Mouse (Mus musculus): ENCODE measurements around the gene Pitpnc1.

Gene Pitpnc1

DNA sequence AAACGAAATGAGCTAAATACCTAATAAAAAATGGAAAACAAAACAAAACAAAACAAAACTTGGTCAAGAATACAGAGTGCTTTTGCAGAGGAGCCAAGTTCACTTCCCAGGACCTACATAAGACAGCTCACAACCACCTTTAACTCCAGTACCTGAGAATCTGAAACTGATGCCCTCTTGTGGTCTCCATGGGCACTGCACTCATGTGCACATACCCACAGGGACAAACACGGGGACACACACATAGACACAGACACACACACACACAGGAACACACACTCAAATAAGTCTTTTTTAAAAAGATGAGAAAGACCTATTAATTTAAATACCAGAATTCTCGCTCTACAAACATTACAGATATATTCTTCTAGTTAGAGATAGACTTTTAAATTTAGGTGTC is 137.6 kb downstream of the Pitpnc1 start:
- no peak for DNase-seq (ENCODE audit: low spot score in 2 of 2)

DNA sequence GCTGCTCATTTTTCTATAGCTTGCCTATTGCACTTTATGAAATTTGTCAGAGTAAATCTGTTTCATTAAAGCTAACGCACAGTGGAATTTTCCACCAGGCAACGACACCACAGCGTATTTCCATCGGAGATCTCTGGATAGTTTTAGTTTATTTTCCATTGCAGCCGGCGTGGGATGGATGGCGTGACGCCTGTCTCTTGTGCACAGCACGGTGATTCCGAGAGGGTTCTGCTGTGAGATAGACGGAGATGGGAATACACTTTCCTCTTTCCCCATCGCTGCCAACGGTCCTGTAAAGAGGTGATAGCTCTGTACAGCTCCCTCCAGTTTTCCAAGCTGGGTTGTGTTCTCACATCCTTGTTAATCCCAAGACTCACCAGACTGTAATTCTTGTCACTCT is 138.2 kb downstream of the Pitpnc1 start:
- DNase-seq (ENCODE audit: low spot score in 2 of 2) = no peak

DNA sequence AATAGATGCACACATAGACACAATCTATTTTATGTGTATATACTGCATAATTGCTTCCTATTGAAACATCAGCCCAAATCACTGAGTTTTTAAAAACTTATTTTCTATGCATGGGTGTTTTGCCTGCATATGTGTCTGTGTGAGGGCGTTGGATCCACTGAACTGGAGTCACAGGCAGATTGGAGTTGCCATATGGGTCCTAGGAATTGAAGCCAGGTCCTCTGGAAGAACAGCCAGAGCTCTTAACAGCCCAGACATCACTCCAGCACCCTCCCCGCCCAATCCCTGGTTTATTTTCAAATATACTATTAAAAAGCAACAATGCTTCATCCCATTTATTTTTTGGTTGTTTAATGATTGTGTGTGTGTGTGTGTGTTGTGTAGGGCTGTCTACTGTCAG is 139.1 kb downstream of the Pitpnc1 start:
- no peak for DNase-seq (ENCODE audit: low spot score in 2 of 2)

DNA sequence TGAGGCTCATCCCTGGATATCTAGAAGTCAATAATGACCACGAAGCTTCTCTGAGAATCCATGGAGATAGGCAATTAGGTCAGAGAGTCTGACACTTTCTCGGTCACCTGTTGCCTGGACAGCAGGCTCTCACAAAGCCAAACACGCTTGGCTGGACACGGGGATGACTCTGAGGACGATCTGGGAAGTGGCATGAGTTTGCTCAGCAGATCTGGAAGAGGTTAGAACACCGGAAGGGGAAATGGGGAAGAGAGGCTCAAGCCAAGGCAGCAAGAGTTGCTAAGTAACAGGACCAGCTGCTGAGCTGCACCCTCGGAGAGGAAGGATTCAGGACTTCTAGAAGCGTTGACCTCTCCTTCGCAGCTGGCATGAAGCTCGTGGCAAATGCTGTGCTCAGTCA is 143.2 kb downstream of the Pitpnc1 start:
- DNase-seq (ENCODE audit: low spot score in 2 of 2) = no peak

DNA sequence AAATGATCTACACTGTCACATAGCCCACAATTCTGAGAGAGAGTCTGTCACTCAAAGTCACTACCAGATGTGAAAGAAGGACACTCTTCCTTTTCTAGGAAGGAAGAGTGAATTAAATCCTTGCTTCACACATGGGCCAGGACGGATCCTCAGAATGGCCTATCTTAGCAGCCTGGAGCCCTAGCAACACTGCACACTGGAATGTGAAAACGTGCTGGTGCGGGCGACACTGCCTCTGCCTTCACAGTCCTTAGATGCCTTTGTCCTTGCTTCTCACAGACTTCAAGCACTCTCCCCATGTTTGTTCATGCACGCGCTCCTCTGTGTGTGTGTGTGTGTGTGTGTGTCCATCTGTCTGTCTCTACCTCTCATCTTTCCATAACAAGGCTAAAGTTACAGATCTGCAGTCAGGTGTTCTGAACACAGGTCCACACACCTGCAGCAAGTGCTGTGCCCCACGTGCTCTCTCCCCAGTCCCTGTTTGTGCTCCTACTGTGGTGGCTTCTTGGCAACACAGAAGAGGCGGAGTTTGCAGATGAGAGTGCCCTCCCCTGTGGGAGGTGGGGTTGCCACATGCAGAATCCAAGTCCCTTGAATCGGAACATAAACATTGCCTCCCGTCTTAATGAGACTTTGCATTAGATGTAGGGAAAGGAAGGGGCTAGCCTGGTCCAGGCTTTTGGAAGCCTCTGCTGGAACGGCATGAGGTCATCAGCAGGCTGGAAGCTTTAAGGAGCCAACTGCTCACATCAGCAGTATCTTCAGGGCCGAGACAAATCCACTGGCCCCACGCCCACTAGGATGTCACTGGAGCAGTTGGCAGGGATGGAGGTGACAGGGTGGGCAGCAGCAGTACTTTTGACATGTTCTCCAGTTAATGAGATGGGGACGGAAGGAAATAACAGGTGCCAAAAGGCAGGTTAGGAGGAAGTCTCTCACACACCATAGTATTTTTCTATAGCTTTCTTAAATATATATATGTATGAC is 144.5 kb downstream of the Pitpnc1 start:
- DNase-seq (ENCODE audit: low spot score in 2 of 2) = peak in 1 of 2 experiments; percentile 64

DNA sequence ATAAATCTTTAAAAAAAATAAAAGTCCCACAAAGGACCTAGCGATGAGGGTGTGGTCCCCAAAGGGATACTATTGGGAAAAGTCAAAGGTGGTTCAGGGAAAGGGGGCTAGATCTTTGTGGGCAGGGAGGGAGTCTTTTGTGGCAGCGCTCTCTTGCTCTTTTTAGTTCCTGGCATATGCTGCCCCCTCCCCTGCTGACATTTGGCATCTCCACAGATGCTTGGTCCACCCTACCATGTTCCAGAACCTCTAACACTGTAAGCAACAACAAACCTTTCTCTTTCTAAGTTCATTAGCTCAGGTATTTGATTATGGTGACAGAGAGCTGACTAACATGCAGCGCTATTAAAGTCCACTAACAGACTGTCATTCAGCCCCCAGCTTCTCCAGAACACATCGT is 145.3 kb downstream of the Pitpnc1 start:
- DNase-seq (ENCODE audit: low spot score in 2 of 2) = no peak

DNA sequence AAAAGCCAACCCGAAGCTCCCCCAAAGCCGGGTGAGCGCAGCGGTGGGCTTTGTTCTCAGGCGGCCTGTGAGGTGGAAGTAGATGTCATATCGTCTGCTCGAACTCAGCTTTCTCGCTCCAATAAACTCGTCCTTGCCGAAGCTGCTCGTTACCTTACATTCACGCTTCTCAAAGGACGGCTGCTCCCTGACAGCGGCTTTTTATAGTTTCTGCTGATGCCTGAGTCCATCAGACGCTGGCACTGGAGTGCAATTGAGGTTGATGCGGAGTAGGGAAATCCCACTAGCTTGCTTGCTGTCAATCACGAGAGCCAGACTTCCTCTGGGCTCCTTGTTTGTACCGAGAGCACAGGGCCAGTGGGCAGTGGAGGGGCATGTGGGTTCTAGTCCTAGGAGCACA is 147.3 kb downstream of the Pitpnc1 start:
- no peak for DNase-seq (ENCODE audit: low spot score in 2 of 2)

DNA sequence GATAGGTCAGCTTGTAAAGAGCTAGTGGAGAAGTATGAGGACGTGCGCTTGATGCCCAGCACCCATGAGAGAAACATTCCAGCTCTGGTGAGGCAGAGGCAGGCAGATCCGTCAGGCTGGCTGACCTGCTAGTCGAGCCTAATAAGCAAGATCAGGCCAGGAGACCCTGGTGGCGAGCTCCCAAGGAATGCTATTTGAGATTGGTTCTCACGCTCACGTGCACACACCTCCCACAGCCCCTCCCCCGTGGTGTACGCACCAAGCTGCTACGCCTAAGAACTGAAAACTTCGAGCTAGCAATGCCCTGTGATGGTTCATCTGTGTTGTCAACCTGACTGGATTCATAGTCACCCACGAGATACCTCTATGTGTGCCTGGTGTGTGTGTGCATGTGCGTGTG is 148.3 kb downstream of the Pitpnc1 start:
- no peak for DNase-seq (ENCODE audit: low spot score in 2 of 2)

DNA sequence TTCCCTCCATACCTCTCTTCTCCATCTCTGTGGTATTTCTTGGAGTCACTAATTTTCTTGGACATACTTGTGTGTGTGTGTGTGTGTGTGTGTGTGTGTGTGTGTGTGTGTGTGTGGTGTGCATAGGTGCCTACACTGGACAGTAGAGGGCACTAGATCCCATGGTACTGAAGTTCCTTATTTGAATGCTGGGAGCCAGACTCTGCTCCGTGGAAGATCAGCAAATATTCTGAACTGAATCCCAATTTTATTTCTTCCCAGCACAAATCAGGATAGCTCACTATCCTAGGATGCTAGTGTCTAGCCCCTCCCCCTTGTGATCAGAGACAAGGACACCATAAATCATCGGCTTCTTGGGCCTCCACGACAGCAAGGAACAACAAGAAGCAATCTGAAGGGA is 148.7 kb downstream of the Pitpnc1 start:
- DNase-seq (ENCODE audit: low spot score in 2 of 2) = no peak

DNA sequence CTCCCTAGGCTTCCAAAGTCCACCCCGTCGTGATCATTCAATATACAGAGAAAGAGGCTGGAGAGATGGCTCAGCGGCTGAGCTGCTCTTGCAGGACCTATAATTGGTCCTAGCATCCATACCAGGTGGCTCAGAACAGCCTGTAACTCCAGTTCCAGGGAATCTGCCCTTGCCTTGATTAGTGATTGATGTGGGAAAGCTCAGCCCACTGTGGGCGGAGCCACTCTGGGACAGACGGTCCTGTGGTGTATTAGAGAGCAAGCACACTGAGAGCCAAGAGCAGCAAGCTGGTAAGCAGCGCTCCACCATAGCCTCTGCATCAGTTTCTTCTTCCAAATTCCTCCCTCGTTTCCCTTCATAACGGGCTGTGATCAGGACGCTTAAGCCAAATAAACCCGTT is 150.6 kb downstream of the Pitpnc1 start:
- DNase-seq (ENCODE audit: low spot score in 2 of 2) = no peak

DNA sequence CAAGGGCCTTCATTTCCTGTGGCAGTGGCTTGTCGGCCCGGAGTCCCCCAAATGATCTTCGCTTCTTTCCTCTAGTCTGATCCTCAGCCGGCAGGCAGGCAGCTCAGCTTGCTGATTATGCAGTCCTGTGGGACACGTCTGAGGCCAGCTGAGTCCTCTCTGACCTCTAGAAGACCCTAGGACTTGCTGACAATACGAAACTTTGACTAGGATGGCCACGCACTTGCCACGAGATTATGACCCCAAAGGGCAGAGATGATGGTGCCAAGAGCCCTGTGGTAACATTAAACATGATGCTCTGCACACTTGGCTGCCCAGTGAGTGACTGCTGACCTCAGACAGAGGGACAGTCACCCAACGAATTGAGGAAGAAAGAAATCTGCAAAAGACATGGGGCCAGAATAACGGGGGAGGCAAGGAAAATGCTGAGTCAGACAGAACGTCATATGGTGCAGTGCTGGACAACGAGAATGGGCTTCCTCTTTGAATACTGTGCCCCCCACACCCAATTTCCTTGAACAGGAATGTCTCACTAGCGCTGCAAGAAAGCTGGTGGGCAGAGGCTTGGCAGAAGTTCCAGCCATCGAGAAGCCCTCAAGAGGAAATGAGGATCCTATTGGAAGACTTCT is 152.7 kb downstream of the Pitpnc1 start:
- no peak for DNase-seq (ENCODE audit: low spot score in 2 of 2)

DNA sequence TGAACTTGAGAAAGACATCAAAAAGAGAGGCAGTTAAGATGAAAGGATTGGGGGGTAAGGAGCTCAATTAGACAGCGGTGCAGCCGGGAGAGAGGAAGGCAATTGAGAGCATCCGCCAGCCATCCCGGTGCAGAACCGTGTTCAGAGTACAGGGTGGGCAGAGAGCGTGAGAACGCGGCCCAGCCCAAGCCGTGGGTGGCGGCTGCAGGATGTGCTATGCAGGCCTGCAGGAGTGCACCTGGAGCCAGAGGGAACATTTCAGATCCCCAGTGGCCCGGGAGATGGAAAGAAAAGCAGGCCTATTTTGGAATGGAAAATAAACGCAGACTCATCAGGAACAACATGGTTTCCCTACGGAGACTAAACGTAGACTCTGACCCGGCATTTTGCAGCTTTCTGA is 155.0 kb downstream of the Pitpnc1 start:
- DNase-seq (ENCODE audit: low spot score in 2 of 2) = no peak

DNA sequence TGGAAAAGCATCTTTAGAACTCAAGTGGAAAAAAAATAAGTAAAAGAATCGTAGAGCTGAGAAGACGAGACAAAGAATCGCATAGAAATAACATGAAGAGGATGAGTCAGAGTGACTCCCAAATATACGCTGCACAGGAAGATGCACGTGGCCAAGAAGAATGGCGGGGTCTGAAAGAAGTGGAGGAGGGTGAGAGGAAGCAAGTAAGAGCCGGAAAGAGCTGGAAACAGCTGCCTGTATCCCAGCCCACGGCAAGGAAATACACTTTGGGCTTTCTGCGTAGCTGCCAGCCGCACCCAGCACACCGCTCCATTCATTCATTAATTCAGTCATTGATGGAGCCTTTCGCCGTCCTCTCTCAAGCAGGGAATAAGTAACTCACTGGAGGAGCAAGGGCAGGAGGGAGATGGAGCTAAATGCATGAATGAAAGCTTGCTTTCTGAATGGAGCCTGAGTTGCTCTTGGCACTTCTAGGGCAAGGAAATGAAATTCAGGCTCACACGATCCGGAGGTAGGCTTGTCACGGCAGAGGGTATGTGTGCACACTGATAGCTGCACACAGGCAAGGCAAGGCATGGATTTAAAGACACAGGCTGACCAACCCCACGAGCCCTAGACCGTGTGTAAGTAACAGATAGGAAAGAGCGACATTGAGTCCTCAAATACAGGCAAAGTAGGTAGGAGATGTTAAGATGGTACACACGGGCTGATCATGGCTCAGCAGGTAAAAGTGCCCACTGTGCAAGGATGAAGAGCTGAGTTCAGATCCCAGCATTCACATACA is 160.0 kb downstream of the Pitpnc1 start:
- DNase-seq (ENCODE audit: low spot score in 2 of 2) = no peak

DNA sequence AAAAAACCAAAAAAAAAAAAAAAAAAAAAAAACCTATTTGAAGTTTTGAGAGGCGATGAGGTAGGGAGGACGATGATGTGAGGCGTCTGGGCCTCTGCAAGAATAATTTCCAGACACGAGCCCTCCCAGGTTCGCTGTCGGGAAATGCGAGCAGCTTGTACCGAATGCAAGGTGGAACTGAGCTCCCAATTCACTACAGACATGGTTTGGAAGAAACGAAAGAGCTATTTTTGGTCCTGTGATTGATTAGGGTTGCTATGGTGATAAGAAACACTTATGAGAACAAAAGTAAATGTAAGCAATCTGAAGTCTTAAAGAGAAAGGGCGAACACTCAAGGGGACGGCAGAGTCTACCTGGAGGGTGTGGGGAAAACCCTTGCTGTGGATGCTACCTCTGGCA is 164.3 kb downstream of the Pitpnc1 start:
- DNase-seq (ENCODE audit: low spot score in 2 of 2) = no peak

DNA sequence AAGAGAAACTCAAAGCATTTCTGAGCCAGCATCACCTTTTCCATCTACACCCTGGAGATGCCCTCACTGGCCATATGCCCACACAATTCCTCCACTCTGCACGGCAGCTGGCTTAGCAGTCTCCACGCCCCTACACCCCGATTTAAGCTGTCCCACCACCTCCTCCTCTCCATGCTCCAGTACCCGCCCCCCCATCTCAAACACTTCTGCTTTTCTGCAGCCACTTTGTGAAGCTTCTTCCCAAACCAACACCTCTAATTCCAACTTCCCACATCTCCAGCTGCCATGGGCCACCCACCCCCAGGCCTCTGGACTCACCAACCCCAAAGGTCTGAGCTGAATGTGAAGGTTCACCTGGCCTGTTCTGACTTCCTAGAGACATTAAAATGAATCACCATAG is 168.4 kb downstream of the Pitpnc1 start:
- no peak for DNase-seq (ENCODE audit: low spot score in 2 of 2)

DNA sequence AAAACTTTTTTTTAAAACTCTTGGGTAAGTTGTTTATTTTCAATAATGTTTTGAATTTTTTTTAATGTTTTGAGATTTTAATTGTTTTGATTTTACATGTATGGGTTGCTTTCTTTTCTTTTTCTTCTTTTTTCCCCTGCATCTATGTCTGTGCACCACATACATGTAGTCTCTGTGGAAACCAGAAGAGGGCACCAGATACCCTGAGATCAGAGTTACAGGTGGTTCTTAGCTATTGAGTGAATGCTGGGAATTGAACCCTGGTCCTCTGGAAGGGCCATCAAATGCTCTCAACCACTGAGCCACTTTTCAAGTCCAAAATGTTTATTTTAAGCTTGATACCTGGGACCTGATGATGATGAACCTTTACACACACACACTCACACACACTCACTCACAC is 170.3 kb downstream of the Pitpnc1 start:
- DNase-seq (ENCODE audit: low spot score in 2 of 2) = no peak

DNA sequence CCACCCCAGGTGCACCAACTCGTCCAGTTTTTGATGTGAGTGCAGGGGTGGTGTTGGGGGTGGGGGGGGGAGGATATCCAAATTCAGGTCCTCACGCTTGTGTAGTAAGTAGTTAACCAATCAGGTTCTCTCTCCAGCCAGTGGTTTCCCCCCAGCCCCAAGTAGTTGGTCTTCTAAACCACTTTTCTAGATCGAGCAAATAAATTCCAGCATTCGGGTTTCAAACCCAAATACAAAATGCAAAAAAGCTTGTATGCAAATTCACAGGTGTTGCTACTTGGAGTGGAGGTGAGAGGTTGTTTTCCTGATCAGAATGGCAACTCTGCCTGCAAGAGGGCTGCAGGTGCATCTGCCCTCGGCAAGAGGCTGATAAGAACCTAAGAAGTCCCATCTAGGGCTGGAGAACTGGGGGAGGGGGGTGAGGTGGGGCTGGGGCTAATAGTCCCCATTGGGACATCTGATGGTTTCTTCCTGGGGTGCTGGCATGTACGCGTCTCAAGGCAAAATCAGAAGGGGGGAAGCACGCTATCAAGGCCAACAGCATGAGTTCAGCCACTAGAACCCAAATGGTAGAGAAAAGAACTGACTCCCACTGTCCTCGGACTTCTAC is 170.9 kb downstream of the Pitpnc1 start:
- no peak for DNase-seq (ENCODE audit: low spot score in 2 of 2)

DNA sequence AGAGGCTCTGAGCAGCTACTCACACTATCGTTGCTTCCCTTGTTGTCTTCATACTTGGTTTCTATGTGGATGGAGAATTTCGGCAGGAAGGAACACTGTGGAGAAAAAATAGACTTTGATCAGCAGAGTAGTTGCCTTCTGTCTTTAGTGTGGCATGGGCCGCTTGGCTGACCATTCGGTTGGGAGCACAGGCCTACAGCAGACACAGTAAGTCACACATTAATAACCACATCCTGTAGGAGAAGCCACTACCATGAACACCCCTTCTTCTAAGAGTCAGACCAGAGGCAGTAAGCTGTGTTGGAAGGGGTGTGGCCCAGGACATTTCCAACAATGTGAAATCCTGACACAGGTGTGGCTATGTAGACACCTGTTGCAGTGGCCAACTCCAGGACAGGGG is 174.3 kb downstream of the Pitpnc1 start:
- no peak for DNase-seq (ENCODE audit: low spot score in 2 of 2)

DNA sequence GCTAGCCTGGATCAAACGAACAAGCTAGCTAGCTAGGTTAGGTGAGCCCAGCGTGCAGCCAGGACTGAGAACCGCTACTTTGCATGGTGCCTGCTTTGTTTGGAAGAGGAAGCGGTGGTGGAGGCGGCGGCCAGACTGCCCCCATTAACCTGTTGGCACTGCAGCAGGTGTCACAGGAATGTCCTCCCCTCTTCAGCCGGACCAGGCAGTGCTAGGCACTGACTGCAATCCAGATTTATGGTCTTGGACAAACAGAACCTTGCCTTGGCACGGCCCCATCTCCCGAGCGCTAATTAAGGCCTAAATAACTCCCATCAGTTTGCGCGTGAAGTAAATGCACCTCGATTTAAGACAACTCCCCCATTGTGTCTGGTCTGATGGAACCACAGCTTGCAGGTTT is 178.5 kb downstream of the Pitpnc1 start:
- DNase-seq (ENCODE audit: low spot score in 2 of 2) = no peak

DNA sequence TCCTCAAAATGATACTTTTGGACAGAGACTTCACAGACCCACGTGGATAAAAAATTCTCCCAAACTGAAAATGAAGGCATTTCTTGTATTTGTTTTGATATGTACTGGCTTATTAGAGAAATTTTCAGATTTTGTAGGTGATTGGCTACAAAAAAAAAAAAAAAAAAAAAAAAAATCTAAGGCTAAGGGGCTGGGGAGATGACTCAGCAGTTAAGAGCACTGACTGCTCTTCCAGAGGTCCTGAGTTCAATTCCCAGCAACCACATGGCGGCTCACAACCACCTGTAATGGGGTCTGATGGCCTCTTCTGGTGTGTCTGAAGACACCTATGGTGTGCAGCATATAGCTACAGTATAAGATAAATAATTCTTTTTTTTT is 182.3 kb downstream of the Pitpnc1 start:
- DNase-seq (ENCODE audit: low spot score in 2 of 2) = no peak

DNA sequence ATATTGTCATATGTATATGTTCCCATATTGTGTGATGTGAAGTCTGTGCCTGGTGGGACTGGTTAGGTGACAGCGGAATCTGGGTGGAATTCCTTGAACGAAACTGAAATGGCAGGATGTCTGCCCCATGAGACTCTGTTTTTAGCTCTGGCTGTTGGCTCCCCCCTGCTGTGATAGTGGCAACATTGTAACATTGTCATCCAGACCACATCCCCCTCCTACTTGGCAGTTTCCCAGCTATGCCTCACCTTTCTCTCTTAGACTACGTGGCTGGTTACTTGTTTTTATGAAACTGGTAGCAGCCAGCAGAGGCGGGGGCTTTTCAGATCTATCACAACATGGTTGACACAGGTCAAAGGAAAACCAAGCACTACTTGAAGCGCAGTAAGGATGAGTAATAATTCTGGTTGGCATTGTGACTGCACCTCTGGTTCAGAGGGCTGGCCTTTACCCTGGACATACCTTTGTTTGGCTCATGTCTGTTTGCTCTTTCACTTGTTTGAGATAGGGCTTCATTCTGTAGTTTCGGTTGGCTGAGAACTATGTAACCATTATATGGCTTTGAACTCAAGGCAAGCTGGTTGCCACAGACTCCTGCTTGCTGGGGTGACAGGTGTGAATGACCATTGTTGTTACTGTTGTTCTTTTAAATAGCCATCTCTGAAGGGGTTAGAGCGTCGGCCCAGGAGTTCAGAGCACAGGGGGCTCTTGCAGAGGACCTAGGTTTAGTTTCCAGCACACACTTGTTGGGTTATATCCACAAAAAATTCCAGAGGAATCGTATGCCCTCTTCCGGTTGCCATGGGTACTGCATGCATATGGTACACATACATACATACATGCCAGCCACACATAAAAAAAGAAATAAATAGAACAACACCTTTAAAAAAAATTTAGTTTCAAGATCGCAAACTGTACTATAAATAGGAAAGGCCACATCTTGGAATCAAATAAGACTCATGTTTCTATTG is 183.0 kb downstream of the Pitpnc1 start:
- DNase-seq (ENCODE audit: low spot score in 2 of 2) = no peak
